Mouse (Mus musculus) embryonic fibroblast, embryonic 13.5 days (primary cell): Measurements from ENCODE around the gene Cd3e.

Experiments
- CTCF ChIP-seq: IDR thresholded peaks from 2 replicates; pipeline ENCODE4 v1.5.1; 2011; ENCODE audit warnings: mild to moderate bottlenecking, control low read depth, low read length, moderate library complexity, borderline replicate concordance; ENCODE audit not compliant: insufficient read depth
- POLR2A ChIP-seq: IDR thresholded peaks from 2 replicates; pipeline ENCODE4 v1.6.1; 2011; ENCODE audit warnings: low read depth, mild to moderate bottlenecking, control low read depth, low read length, moderate library complexity

GRCm38 (mm10) chr9:44999776-45000175 lies 9.7 kb downstream of the Cd3e start:
- TF ChIP-seq POLR2A (no peak), CTCF (no peak)
